Mouse (Mus musculus) right cerebral cortex, adult 18-20 months (tissue): ENCODE results near the gene Galnt10.

Experiments used
- DNase-seq: peaks from one replicate; pipeline ENCODE4 v3.0.0; 2022; ENCODE audit warnings: mixed read lengths

Galnt10 gene

GRCm38 (mm10) chr11:57660156-57660555, 14.9 kb downstream of the Galnt10 start:
- DNase-seq: no peak

DNA sequence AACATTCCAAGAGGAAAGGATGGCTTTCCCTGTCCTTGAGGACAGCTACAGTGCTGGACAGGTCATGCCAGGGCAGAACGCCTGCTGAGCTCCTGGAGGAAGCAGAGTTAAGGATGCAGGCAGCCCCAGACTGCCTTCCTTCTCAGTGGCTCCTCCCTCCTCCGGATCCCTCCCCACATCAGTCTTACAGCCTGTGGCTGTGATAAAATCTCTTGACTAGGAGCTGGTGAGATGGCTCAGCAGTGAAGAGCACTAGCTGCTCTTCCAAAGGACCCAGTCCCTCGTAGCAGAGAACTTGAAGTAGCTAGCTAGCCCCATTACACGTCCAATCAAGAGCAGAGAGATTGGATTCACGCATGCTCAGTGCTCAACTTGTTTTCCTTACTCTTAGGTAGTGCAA, 15.6 kb downstream of the Galnt10 start:
- DNase-seq: no peak

DNA sequence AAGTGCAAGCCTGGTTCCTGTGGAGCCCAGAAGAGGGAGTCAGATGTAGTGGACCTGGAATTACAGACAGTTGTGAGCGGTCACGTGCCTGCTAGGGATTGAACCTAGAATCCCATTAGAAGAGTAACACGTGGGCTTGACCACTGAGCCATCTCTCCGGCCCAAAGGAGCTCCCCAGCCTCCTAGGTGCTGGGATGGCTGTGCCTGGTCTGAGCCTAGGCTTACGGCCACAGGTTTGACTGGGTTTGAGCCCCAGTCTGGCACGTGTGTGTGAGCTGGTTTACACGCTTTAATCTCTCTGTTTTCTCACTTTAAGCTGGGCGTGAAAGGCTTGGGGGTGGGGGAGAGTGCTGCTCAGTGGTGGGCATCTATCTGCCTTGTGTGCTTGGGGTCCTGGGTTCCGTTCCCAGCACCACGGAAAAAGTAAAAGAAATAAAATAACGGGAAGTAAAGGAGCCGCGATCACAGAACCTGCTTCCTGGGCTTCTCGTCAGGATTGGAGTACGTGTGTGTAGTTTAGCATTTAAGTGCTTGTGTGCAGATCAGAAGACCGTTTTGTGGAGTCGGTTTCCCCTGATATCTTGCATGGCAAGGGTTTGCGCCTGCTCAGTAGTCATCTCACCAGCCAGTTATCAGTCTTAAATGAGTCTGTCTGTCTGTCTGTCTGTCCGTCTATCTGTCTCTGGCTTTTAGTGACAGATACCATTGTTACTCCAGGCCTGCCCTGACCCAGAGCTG, 16.4 kb downstream of the Galnt10 start:
- no peak for DNase-seq

DNA sequence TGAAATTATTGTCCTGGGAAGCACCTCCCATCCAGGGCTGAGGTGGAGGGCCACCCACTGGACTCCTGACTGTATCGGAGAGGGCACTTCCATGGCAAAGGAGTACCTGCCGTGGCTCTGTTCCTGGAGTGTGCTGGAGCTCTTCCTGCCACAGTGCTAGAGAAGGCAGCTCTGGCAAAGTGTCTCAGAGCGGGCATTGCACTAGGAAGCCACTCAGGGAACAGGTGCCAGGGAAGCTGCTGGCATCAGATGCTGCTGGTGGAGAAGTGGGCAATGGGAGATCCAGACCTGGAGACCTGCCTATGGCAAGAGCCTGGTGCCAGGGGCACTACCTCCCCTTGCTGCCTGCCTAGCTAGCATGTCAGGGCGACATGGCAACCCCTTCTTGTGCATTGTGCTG, 17.0 kb downstream of the Galnt10 start:
- DNase-seq: no peak

DNA sequence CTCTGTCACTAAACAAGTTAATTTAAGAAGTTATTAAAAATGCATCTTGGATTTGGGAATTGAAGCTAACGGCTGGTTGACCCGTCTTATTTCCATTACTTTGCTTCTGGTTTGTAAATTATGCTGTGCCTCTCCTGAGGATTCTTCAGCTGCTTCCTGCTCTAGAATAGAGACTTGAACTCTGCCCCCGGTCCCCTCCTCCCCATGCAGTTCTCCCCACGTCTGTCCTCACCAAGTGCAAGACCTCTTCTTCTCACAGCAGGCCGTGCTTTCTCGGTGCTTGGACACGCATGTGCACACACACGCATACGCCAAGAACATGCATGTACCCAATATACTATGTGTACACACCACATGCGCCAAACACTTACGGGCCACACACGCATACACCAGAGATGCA, 18.0 kb downstream of the Galnt10 start:
- no peak for DNase-seq

GRCm38 (mm10) chr11:57664741-57665140, 19.5 kb downstream of the Galnt10 start:
- no peak for DNase-seq

DNA sequence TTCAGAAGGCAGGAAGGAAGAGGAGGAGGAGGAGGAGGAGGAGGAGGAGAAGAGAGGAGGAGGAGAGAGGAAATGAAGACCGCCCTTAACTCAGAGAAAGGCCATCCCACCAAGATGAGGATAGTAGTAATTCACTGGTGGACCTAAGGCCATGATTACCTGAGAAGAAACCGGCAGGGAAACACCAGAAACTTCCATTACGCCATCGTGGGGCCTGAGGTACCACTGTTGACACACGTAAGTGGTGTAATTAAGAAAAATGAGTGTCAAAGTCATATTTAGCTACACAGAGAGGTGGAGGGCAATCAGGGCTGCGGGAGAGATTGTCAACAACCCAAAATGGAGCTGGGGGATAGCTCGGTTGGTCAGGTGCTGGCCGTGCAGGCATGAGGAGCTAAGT, 23.0 kb downstream of the Galnt10 start:
- no peak for DNase-seq

- DNase-seq: no peak
These were observed 24.3 kb downstream of the Galnt10 start for GRCm38 (mm10) chr11:57669522-57669921.

GRCm38 (mm10) chr11:57671120-57671697, 26.0 kb downstream of the Galnt10 start:
- no peak for DNase-seq

- no peak for DNase-seq
These were observed 26.6 kb downstream of the Galnt10 start for GRCm38 (mm10) chr11:57671797-57672196.

GRCm38 (mm10) chr11:57672995-57673394, 27.8 kb downstream of the Galnt10 start:
- no peak for DNase-seq

DNA sequence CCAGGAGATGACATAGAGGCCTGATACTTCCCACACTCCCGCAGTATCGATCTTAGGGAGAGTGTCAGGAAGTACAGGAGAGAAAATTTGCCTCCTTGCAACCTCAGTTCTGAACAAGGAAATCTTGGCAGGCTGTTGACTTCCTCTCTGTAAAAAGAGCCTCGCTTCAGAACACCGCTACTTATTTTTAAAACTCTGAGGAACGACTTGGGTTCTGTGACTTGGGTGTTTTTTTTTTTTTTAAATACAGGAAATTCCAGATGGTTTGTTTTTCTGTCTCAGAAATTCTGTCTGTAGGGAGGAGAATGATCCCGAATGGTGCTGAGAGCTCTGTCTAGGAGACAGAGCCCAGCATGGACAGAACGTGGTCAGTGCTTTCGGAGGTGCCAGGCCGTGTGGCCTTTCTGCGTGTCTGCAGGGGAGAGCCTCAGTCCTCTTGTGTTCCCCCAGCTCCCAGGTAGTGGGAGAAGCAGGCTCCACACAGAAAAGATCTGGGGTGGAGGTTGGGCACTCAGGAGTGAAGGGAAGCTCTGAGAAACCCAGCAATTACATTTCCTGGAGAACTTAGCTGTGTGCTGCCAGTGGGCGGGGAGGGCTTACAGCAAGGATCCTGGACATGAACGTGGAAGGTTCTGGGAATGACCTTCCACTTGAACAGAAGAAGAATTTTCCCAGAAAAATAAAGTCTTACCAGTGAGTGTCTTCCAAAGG, 28.9 kb downstream of the Galnt10 start:
- DNase-seq: peak; percentile 26

- no peak for DNase-seq
These were observed 32.0 kb downstream of the Galnt10 start for GRCm38 (mm10) chr11:57677261-57677660.

- DNase-seq: no peak
These were observed 37.3 kb downstream of the Galnt10 start for GRCm38 (mm10) chr11:57682589-57682988.

GRCm38 (mm10) chr11:57683125-57683524, 37.9 kb downstream of the Galnt10 start:
- peak; percentile 45 for DNase-seq

- DNase-seq: no peak
These were observed 38.7 kb downstream of the Galnt10 start for GRCm38 (mm10) chr11:57683931-57684330.

DNA sequence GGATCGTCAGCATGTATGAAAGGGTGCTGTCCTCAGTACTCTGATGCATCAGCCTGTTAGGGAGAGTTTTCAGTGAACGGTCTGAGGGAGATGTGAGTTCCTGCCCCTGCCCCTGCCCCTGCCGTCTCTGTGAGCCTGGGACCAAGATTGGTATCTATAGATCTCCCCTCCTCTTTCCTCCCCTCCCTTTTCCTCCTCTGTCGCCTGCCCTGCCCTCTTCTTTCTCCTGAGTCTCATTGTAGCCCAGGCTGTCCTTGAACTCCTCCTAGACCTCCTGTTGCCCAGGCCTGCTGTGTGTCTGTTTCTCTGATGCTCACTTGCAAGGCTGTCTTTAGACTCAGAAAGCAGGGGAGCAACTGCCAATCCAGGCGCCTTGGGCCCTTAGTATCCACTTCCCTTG, 39.6 kb downstream of the Galnt10 start:
- DNase-seq: no peak

- no peak for DNase-seq
These were observed 40.6 kb downstream of the Galnt10 start for GRCm38 (mm10) chr11:57685689-57686454.

DNA sequence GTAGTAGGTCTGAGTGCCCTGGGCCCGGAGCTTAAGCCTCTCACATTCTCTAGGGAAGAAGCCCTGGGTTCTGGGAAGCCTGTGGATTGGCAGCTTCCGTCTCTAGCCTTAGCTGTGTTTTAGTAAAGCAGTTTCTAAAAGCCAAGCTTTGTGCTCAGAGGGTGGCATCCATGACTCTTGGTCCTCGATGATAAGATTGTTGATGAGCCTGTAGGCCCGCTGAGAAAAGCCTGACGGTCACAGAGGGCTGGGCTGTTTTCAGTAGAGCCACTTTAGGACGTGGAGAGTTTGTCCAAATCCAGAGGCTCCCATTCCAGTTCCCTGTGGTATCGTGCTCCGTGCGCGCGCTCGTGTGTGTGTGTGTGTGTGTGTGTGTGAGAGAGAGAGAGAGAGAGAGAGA, 41.6 kb downstream of the Galnt10 start:
- DNase-seq: no peak

DNA sequence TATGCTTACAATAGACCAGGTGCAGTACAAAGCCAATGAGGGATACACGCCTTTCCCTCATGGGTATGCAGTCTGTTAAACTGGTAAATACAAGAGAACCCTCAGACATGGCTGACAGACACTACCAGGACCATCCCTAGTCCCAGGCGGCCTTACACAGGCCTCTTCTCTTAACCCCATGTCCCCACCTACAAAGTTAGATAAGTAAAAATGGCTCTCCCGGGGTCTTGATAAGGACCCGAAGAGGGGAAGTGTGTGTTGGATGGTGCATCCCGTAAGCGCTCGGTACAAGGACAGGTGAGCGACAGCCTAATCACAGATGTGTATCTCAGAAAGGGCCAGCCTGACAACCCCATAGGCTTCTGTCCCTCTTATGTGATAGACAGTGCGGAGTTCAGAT, 42.0 kb downstream of the Galnt10 start:
- no peak for DNase-seq

- DNase-seq: no peak
These were observed 43.1 kb downstream of the Galnt10 start for GRCm38 (mm10) chr11:57688179-57688929.

DNA sequence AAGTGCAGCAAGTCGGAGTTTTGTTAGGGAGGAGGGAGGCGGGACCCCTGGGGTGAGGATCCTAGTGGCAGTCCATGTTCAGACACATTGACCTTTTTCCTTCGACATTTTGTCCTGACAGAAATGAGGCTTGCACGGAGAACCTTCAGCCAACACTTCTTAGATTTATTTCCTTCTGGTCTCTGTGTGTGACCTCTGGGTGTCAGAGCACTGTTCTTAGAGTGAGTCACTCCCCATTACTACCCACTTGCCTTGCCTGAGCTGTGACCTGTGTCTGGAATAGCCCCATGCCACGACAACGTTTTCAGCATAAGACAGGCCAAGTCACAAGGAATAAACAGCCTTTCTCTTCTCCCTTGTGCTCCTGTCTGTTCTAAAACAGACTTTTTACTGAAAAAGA, 44.6 kb downstream of the Galnt10 start:
- no peak for DNase-seq

DNA sequence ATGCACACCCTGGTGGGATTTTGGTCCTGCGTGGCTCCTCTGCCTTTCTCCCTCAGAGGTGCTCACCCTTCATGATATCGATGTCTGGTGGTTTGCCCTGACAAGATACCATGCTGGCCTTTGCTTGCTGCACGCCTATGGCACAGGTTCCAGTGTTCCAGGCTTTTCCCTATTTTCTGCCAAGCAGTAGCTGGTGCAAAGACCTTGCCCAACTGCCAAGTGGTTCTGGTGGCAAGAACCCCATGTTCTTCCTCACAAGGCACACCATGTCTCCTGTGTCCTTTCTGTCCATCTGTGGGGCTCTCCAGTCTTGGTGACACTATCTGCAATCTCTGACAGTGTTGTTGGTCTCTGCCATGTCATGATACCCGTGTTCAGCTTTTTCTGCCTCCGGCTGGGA, 45.6 kb downstream of the Galnt10 start:
- DNase-seq: no peak
